Mouse (Mus musculus) adrenal gland, postnatal 4 days (tissue): ENCODE measurements around the gene Dio1. TPM values are rescaled to one million over a fixed set of nuclear protein-coding genes. Genes with fewer than 3 reads are reported as not detected.
A peak's percentile ranks its signal among the peaks of the same experiment; 100 is the strongest.

Source experiments
- DNase-seq, 2 experiments: peaks; one replicate each; pipeline ENCODE4 v3.0.0; 2021 to 2022; ENCODE audit warnings: low spot score in 2 of 2, mixed read lengths in 2 of 2
- total RNA-seq, 2 experiments: library from RNA; stranded (reverse); gene quantifications; 2 replicates each; pipeline ENCODE4 v1.2.3; 2021

Dio1 gene
- total RNA-seq, 2 experiments from 2014 or later: 1.3 to 2.6 TPM

GRCm38 (mm10) chr4:107300902-107301555 is 5.9 kb downstream of the Dio1 start:
- no peak for DNase-seq

GRCm38 (mm10) chr4:107300371-107300770 is 6.6 kb downstream of the Dio1 start:
- no peak for DNase-seq

- no peak for DNase-seq
These were observed 7.1 kb downstream of the Dio1 start for GRCm38 (mm10) chr4:107299779-107300340.

GRCm38 (mm10) chr4:107298071-107298606 is 8.8 kb downstream of the Dio1 start:
- DNase-seq: no peak

GRCm38 (mm10) chr4:107292273-107292662 is 14.7 kb downstream of the Dio1 start:
- DNase-seq: no peak

GRCm38 (mm10) chr4:107291611-107292272 is 15.2 kb downstream of the Dio1 start:
- no peak for DNase-seq

- DNase-seq: no peak
These were observed 19.5 kb downstream of the Dio1 start for GRCm38 (mm10) chr4:107287517-107287916.

- no peak for DNase-seq
These were observed 20.6 kb downstream of the Dio1 start for GRCm38 (mm10) chr4:107286386-107286785.

- no peak for DNase-seq
These were observed 21.3 kb downstream of the Dio1 start for GRCm38 (mm10) chr4:107285446-107286200.

GRCm38 (mm10) chr4:107280843-107281475 is 26.0 kb downstream of the Dio1 start:
- DNase-seq: no peak

- DNase-seq: no peak
These were observed 28.7 kb downstream of the Dio1 start for GRCm38 (mm10) chr4:107278188-107278707.

- DNase-seq: no peak
These were observed 32.5 kb downstream of the Dio1 start for GRCm38 (mm10) chr4:107274511-107274910.

GRCm38 (mm10) chr4:107273683-107274082 is 33.3 kb downstream of the Dio1 start:
- DNase-seq: no peak

- DNase-seq: no peak
These were observed 47.0 kb downstream of the Dio1 start for GRCm38 (mm10) chr4:107260001-107260400.

- no peak for DNase-seq
These were observed 52.6 kb downstream of the Dio1 start for GRCm38 (mm10) chr4:107254414-107254813.

- DNase-seq: peak; percentile 93 to 95
These were observed 53.6 kb downstream of the Dio1 start, which contains the start of the genes Lrrc42 and Hspb11 for GRCm38 (mm10) chr4:107253125-107254091. Lrrc42 (minus strand) TSS chr4:107253532. Hspb11 (plus strand) TSS chr4:107253593.

GRCm38 (mm10) chr4:107252522-107252921 is 54.4 kb downstream of the Dio1 start:
- DNase-seq: no peak

- DNase-seq: no peak
These were observed 56.5 kb downstream of the Dio1 start for GRCm38 (mm10) chr4:107250494-107250893.

- no peak for DNase-seq
These were observed 57.5 kb downstream of the Dio1 start for GRCm38 (mm10) chr4:107249471-107249870.
